Mouse (Mus musculus): ENCODE measurements at regions not wholly inside any gene's neighbourhood (a gene's known extent, or its start where the extent isn't known, plus 50 kb on each side); places are given as distances from the start of the nearest gene placed in this dataset.

- TF ChIP-seq CTCF (conservative IDR thresholded peaks at IDR 0.05; ENCODE audit: low read length) (no peak), POU5F1 (IDR thresholded peaks at IDR 0.05; ENCODE audit: borderline replicate concordance, low read length) (no peak)
Observed at GRCm38 (mm10) chr15:52191176-52191575, 1693.5 kb upstream of the Gm7489 start.

All from E14TG2a.4 (cell line).